In genomic region chr6:35362596-35362995, GRCm38 (mm10) we compare ENCODE assay signal across 21 mouse cellular contexts. TPM values are rescaled to one million over a fixed set of nuclear protein-coding genes. Genes with fewer than 3 reads are reported as not detected.
DNase-seq lines count a peak whose midpoint lies in the region; ATAC-seq lines count a peak whose summit lies in the region.
"Had no signal": no experiment of that assay in that cellular context is flagged by ENCODE, and none has a peak within 500 bp of the region (broad histone marks: within the 10 kb centered on the region; RNA-seq: fewer than 3 reads in every experiment).

No protein-coding gene starts in this region.

- H3K4me3 ChIP-seq in embryonic facial prominence, embryonic 14.5 days (ENCODE audit: low read depth, low read length) = no peak overlapping the region
- H3K4me3 ChIP-seq in heart, embryonic 13.5 days = peak overlapping the region; percentile 29
- H3K4me3 ChIP-seq in hindbrain, embryonic 13.5 days = no peak overlapping the region
- H3K4me3 ChIP-seq: layer of hippocampus, adult 2 months; left cerebral cortex, adult 2 months; lung, embryonic 15.5 days had no signal

- no peak overlapping the region for H3K9ac ChIP-seq in embryonic facial prominence, embryonic 14.5 days (ENCODE audit: low read depth, low read length)
- peak overlapping the region; percentile 71 for H3K9ac ChIP-seq in heart, embryonic 13.5 days
- H3K9ac ChIP-seq in hindbrain, embryonic 13.5 days = no peak overlapping the region
- H3K9ac ChIP-seq: forebrain, postnatal 0 days; lung, embryonic 15.5 days had no signal

- H3K27ac ChIP-seq in embryonic facial prominence, embryonic 14.5 days (replicated peaks; ENCODE audit: low read depth, low read length) = peak overlapping the region; percentile 24; the same call in 1 of the 2 replicates
- peak overlapping the region; percentile 68 for H3K27ac ChIP-seq in heart, embryonic 13.5 days (replicated peaks)
- no peak overlapping the region for H3K27ac ChIP-seq in hindbrain, embryonic 13.5 days
- H3K27ac ChIP-seq: layer of hippocampus, adult 2 months; left cerebral cortex, adult 2 months; lung, embryonic 15.5 days had no signal

- peak; percentile 29 for DNase-seq in embryonic facial prominence, embryonic 14.5 days (ENCODE audit: low spot score)
- peak; percentile 42 for DNase-seq in fibroblast of lung, adult 2 months (ENCODE audit: low read depth)
- DNase-seq in heart, postnatal 4 days = peak; percentile 60
- DNase-seq in urinary bladder, postnatal 4 days (ENCODE audit: low spot score in 2 of 2) = no peak
- no peak for DNase-seq in cerebellum, adult 8-10 months
- DNase-seq: adrenal gland, adult 2 months; cerebellum, adult 11-12 months; forebrain, postnatal 0 days; right cerebral cortex, postnatal 25 days had no signal

- ATAC-seq in embryonic facial prominence, embryonic 14.5 days (ENCODE audit: low read depth) = no peak
- ATAC-seq in heart, embryonic 13.5 days (ENCODE audit: extremely low read depth, insufficient number of reproducible peaks, low FRiP score, low TSS enrichment) = no peak
- no peak for ATAC-seq in hindbrain, embryonic 13.5 days (ENCODE audit: low FRiP score)
- ATAC-seq: CD4-positive, CD25-positive, alpha-beta regulatory T cell, adult 4 months; forebrain, postnatal 0 days; inflammation-experienced regulatory T-cells, adult 6 months; midbrain, embryonic 16.5 days had no signal

- 31% methylated on average over 7 of the region's 9 CpGs for WGBS in embryonic facial prominence, embryonic 14.5 days
- WGBS in heart, embryonic 13.5 days = 20% methylated on average over 9 of the region's 9 CpGs
- WGBS in hindbrain, embryonic 13.5 days = 67% methylated on average over 9 of the region's 9 CpGs

- H3K4me2 ChIP-seq in embryonic facial prominence, embryonic 14.5 days (ENCODE audit: low read depth, low read length) = no peak overlapping the region
- H3K4me2 ChIP-seq in heart, embryonic 13.5 days = peak overlapping the region; percentile 64
- no peak overlapping the region for H3K4me2 ChIP-seq in hindbrain, embryonic 13.5 days
- H3K4me2 ChIP-seq: lung, embryonic 15.5 days had no signal

- no peaks in the 10 kb centered on the region for H3K4me1 ChIP-seq in embryonic facial prominence, embryonic 14.5 days (ENCODE audit: control insufficient read depth, insufficient read depth, low read length)
- H3K4me1 ChIP-seq in heart, embryonic 13.5 days = peaks cover 14% of the 10 kb centered on the region
- no peaks in the 10 kb centered on the region for H3K4me1 ChIP-seq in hindbrain, embryonic 13.5 days (replicated peaks)
- H3K4me1 ChIP-seq: lung, embryonic 15.5 days had no signal

- no peaks in the 10 kb centered on the region for H3K36me3 ChIP-seq in embryonic facial prominence, embryonic 14.5 days (ENCODE audit: control insufficient read depth, insufficient read depth, low read length)
- no peaks in the 10 kb centered on the region for H3K36me3 ChIP-seq in heart, embryonic 13.5 days
- no peaks in the 10 kb centered on the region for H3K36me3 ChIP-seq in hindbrain, embryonic 13.5 days
- H3K36me3 ChIP-seq: lung, embryonic 15.5 days had no signal

- H3K27me3 ChIP-seq in embryonic facial prominence, embryonic 14.5 days (replicated peaks; ENCODE audit: control insufficient read depth, insufficient read depth, low read length) = no peaks in the 10 kb centered on the region
- H3K27me3 ChIP-seq in heart, embryonic 13.5 days (replicated peaks) = no peaks in the 10 kb centered on the region
- H3K27me3 ChIP-seq in hindbrain, embryonic 13.5 days = no peaks in the 10 kb centered on the region
- H3K27me3 ChIP-seq: lung, embryonic 15.5 days had no signal

- no peaks in the 10 kb centered on the region for H3K9me3 ChIP-seq in embryonic facial prominence, embryonic 14.5 days (ENCODE audit: control insufficient read depth, low read length)
- no peaks in the 10 kb centered on the region for H3K9me3 ChIP-seq in heart, embryonic 13.5 days
- H3K9me3 ChIP-seq in hindbrain, embryonic 13.5 days = peaks cover 4% of the 10 kb centered on the region; the same call in 1 of the 2 replicates
- H3K9me3 ChIP-seq: lung, embryonic 15.5 days had no signal

RNA-seq across cellular contexts. Expression of gene Fam180a, which starts 36.7 kb away (rescaled TPM):
- 4.1 and 4.3 TPM in 2 replicates for polyA plus RNA-seq in embryonic facial prominence, embryonic 14.5 days (2014; fragmentation: Nextera tagmentation; extraction: Ambion mirVana)
- polyA plus RNA-seq in heart, embryonic 13.5 days (2015; fragmentation: Nextera tagmentation; extraction: Ambion mirVana) = 0.29 and 0.65 TPM in 2 replicates
- under 1 TPM; 0.43 TPM for total RNA-seq in heart, postnatal 4 days (2021)
- polyA plus RNA-seq in hindbrain, embryonic 13.5 days (2015; fragmentation: Nextera tagmentation; extraction: Ambion mirVana) = 0.27 and 0.71 TPM in 2 replicates
- total RNA-seq: megakaryocyte, adult 5-6 weeks; MEL had no signal
- polyA plus RNA-seq: CD4-positive, CD25-positive, alpha-beta regulatory T cell, adult 4 months; inflammation-experienced regulatory T-cells, adult 6 months; neural tube, embryonic 11.5 days; thymus, postnatal 0 days had no signal

RNA-seq across cellular contexts. Expression of gene Slc13a4, which starts 54.7 kb away (rescaled TPM):
- 2.5 and 3.0 TPM in 2 replicates for polyA plus RNA-seq in embryonic facial prominence, embryonic 14.5 days (2014; fragmentation: Nextera tagmentation; extraction: Ambion mirVana)
- 1.3 TPM in 2 replicates for polyA plus RNA-seq in heart, embryonic 13.5 days (2015; fragmentation: Nextera tagmentation; extraction: Ambion mirVana)
- total RNA-seq in heart, postnatal 4 days (2021) = under 1 TPM; 0.14 to 0.19 TPM
- 2.9 and 3.9 TPM in 2 replicates for polyA plus RNA-seq in hindbrain, embryonic 13.5 days (2015; fragmentation: Nextera tagmentation; extraction: Ambion mirVana)
- total RNA-seq: MEL had no signal

Comparison
In these comparisons a context has a peak if more than half of its experiments do, and no peak if none do; other contexts are left out.
1. DNase-seq: peak in embryonic facial prominence, embryonic 14.5 days (single experiment), fibroblast of lung, adult 2 months (single experiment) and heart, postnatal 4 days (single experiment); none in urinary bladder, postnatal 4 days (0 of 2) and cerebellum, adult 8-10 months (single experiment).